Mouse (Mus musculus): ENCODE measurements around the gene Tmem42. TPM values are rescaled to one million over a fixed set of nuclear protein-coding genes. Genes with fewer than 3 reads are reported as not detected.

The Tmem42 gene
- polyA plus RNA-seq, 1 experiment from 2014 or later: 30.8 TPM

DNA sequence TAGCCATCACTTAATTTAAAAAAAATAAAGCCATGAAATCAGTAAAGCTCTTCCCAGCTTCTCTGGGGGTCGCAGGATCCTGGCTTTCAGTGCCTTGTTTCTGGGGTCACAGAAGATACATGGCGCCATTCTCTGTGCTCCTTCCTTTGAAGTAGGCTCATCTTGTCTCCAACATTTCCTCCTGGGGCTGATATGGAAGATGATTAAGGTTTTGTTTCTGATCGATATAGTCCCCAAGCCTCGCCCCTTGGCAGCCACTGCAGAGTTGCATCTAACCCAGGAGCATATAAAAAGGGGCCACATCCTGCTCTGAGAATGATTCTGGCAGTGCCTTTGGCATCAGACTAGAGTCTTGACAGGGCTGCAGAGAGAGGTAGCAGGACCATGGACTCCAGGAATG is 13.3 kb downstream of the Tmem42 start, which contains the start of gene Tgm4:
TSS of gene Tgm4 (plus strand) at position 301 of the 400 bp plus-strand sequence.
- no peaks in the 10 kb centered on the region for H3K27me3 ChIP-seq (ENCODE audit: control insufficient read depth, insufficient read depth, low read length)
- H3K4me1 ChIP-seq (ENCODE audit: control insufficient read depth, insufficient read depth, low read length): no peaks in the 10 kb centered on the region
- H3K36me3 ChIP-seq (ENCODE audit: control insufficient read depth, insufficient read depth, low read length): no peaks in the 10 kb centered on the region
- H3K27ac ChIP-seq (ENCODE audit: low read depth, low read length): no peak within 1 kb of the TSS
- no peak within 1 kb of the TSS for H3K4me2 ChIP-seq (ENCODE audit: low read depth, low read length)
- H3K9me3 ChIP-seq (ENCODE audit: control insufficient read depth, low read length): no peaks in the 10 kb centered on the region
- H3K9ac ChIP-seq (replicated peaks; ENCODE audit: low read depth, low read length): no peak within 1 kb of the TSS
- H3K4me3 ChIP-seq (ENCODE audit: low read depth, low read length): no peak within 1 kb of the TSS
- 88% methylated on average over 4 of the region's 4 CpGs for WGBS
- ATAC-seq (ENCODE audit: low read depth): no peak

GRCm38 (mm10) chr9:123047665-123048064 is 26.5 kb downstream of the Tmem42 start:
- Histone ChIP-seq H3K9ac (replicated peaks; ENCODE audit: low read depth, low read length) (no peak overlapping the region), H3K9me3 (ENCODE audit: control insufficient read depth, low read length) (no peaks in the 10 kb centered on the region), H3K4me2 (ENCODE audit: low read depth, low read length) (no peak overlapping the region), H3K27me3 (ENCODE audit: control insufficient read depth, insufficient read depth, low read length) (no peaks in the 10 kb centered on the region), H3K4me1 (ENCODE audit: control insufficient read depth, insufficient read depth, low read length) (no peaks in the 10 kb centered on the region), H3K36me3 (ENCODE audit: control insufficient read depth, insufficient read depth, low read length) (no peaks in the 10 kb centered on the region), H3K27ac (ENCODE audit: low read depth, low read length) (no peak overlapping the region), H3K4me3 (ENCODE audit: low read depth, low read length) (no peak overlapping the region)
- 71% methylated on average over 1 of the region's 1 CpGs for WGBS
- no peak for ATAC-seq (ENCODE audit: low read depth)

- Histone ChIP-seq H3K9ac (replicated peaks; ENCODE audit: low read depth, low read length) (no peak overlapping the region), H3K4me3 (ENCODE audit: low read depth, low read length) (no peak overlapping the region), H3K27ac (ENCODE audit: low read depth, low read length) (no peak overlapping the region), H3K4me2 (ENCODE audit: low read depth, low read length) (no peak overlapping the region), H3K27me3 (ENCODE audit: control insufficient read depth, insufficient read depth, low read length) (no peaks in the 10 kb centered on the region), H3K36me3 (ENCODE audit: control insufficient read depth, insufficient read depth, low read length) (no peaks in the 10 kb centered on the region), H3K4me1 (ENCODE audit: control insufficient read depth, insufficient read depth, low read length) (no peaks in the 10 kb centered on the region), H3K9me3 (ENCODE audit: control insufficient read depth, low read length) (no peaks in the 10 kb centered on the region)
- no peak for ATAC-seq (ENCODE audit: low read depth)
These were observed 37.7 kb downstream of the Tmem42 start for GRCm38 (mm10) chr9:123058724-123059292.

DNA sequence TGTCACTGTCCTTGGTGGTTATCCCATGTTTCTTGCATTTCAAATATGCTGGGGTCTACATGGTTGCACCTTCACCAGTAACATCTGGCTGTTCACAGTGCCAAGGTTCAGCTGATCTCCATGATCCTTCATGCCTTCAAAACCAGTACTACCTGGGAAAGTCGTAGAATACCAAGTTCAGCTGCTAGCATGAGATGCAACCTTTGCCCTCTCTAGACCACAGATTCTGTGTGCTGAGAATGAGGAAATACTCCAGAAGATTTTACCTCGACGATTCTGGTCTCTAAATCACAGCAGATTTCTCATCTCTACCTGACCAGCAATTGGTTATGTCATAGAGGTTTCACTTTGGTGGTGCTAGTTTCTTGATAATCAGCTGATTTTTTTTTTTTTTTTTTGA is 39.0 kb downstream of the Tmem42 start:
- WGBS: 96% methylated on average over 3 of the region's 3 CpGs
- Histone ChIP-seq H3K36me3 (ENCODE audit: control insufficient read depth, insufficient read depth, low read length) (no peaks in the 10 kb centered on the region), H3K27ac (ENCODE audit: low read depth, low read length) (no peak overlapping the region), H3K4me3 (ENCODE audit: low read depth, low read length) (no peak overlapping the region), H3K4me1 (ENCODE audit: control insufficient read depth, insufficient read depth, low read length) (no peaks in the 10 kb centered on the region), H3K9me3 (ENCODE audit: control insufficient read depth, low read length) (no peaks in the 10 kb centered on the region), H3K27me3 (ENCODE audit: control insufficient read depth, insufficient read depth, low read length) (no peaks in the 10 kb centered on the region), H3K4me2 (ENCODE audit: low read depth, low read length) (no peak overlapping the region), H3K9ac (replicated peaks; ENCODE audit: low read depth, low read length) (no peak overlapping the region)
- no peak for ATAC-seq (ENCODE audit: low read depth)

Other genes with a start within 250 kb of the Tmem42 start
- 9.8 and 12.1 TPM in 2 replicates for gene Tcaim, start 215.8 kb upstream of the Tmem42 start, polyA plus RNA-seq (2014; fragmentation: Nextera tagmentation; extraction: Ambion mirVana)
- gene Gm35549, start 177.3 kb upstream of the Tmem42 start, polyA plus RNA-seq (2014; fragmentation: Nextera tagmentation; extraction: Ambion mirVana): 1.3 and 1.6 TPM in 2 replicates
- gene Zfp445, start 155.3 kb upstream of the Tmem42 start, polyA plus RNA-seq (2014; fragmentation: Nextera tagmentation; extraction: Ambion mirVana): 98.4 and 107 TPM in 2 replicates
- 3.1 and 4.0 TPM in 2 replicates for gene Zkscan7, start 135.6 kb upstream of the Tmem42 start, polyA plus RNA-seq (2014; fragmentation: Nextera tagmentation; extraction: Ambion mirVana)
- 18.8 and 21.4 TPM in 2 replicates for gene Zfp105, start 98.3 kb upstream of the Tmem42 start, polyA plus RNA-seq (2014; fragmentation: Nextera tagmentation; extraction: Ambion mirVana)
- 33.2 and 34.5 TPM in 2 replicates for gene 1110059G10Rik, start 70.3 kb upstream of the Tmem42 start, polyA plus RNA-seq (2014; fragmentation: Nextera tagmentation; extraction: Ambion mirVana)
- 8.9 and 9.0 TPM in 2 replicates for gene Kif15, start 70.3 kb upstream of the Tmem42 start, polyA plus RNA-seq (2014; fragmentation: Nextera tagmentation; extraction: Ambion mirVana)
- gene Tgm4, start 13.4 kb downstream of the Tmem42 start, polyA plus RNA-seq (2014; fragmentation: Nextera tagmentation; extraction: Ambion mirVana): 0.55 and 0.71 TPM in 2 replicates
- gene Zdhhc3, start 91.9 kb downstream of the Tmem42 start, polyA plus RNA-seq (2014; fragmentation: Nextera tagmentation; extraction: Ambion mirVana): 63.6 and 65.9 TPM in 2 replicates
- gene Exosc7, start 91.9 kb downstream of the Tmem42 start, polyA plus RNA-seq (2014; fragmentation: Nextera tagmentation; extraction: Ambion mirVana): 71.9 and 76.9 TPM in 2 replicates
- gene Clec3b, start 129.6 kb downstream of the Tmem42 start, polyA plus RNA-seq (2014; fragmentation: Nextera tagmentation; extraction: Ambion mirVana): not detected in 2 replicates
- gene Cdcp1, start 194.7 kb downstream of the Tmem42 start, polyA plus RNA-seq (2014; fragmentation: Nextera tagmentation; extraction: Ambion mirVana): 0.08 and 0.17 TPM in 2 replicates
- 30.4 and 37.2 TPM in 2 replicates for gene Tmem158, start 239.4 kb downstream of the Tmem42 start, polyA plus RNA-seq (2014; fragmentation: Nextera tagmentation; extraction: Ambion mirVana)

All from neural tube, embryonic 14.5 days (tissue).